Mouse (Mus musculus) fibroblast of lung, adult 2 months (primary cell): ENCODE measurements around the gene Ppp2r5d.

Source experiments
- DNase-seq: peaks from one replicate; pipeline ENCODE4 v3.0.0-alpha.2; 2011; ENCODE audit warnings: low read depth

Ppp2r5d gene

GRCm38 (mm10) chr17:46679843-46680759, 24.8 kb downstream of the Ppp2r5d start:
- DNase-seq: no peak

DNA sequence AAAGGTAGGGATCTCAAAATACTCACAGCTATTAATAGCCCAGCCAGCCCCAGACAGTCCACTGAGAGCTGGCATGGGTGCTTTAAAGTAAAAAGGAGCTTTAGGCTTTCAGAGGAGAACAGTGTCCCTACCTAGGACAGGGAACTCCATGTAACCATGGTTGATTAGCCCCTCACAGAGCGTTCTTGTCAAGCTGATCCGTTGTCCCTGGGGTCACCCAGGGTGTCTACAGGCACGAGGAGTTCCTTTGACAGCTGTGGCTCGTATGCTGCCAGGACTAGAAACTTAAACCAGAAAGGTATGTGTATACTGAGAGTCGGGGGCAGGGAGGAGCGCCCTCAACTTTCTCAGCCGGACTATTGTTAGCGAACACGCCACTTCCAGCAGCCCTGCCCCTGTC, 26.0 kb downstream of the Ppp2r5d start:
- DNase-seq: no peak

GRCm38 (mm10) chr17:46678416-46678815, 26.5 kb downstream of the Ppp2r5d start, which contains the start of gene Mea1:
TSS of gene Mea1 (plus strand) at chr17:46678793.
- DNase-seq: no peak

GRCm38 (mm10) chr17:46674530-46675283, 30.2 kb downstream of the Ppp2r5d start:
- no peak for DNase-seq

DNA sequence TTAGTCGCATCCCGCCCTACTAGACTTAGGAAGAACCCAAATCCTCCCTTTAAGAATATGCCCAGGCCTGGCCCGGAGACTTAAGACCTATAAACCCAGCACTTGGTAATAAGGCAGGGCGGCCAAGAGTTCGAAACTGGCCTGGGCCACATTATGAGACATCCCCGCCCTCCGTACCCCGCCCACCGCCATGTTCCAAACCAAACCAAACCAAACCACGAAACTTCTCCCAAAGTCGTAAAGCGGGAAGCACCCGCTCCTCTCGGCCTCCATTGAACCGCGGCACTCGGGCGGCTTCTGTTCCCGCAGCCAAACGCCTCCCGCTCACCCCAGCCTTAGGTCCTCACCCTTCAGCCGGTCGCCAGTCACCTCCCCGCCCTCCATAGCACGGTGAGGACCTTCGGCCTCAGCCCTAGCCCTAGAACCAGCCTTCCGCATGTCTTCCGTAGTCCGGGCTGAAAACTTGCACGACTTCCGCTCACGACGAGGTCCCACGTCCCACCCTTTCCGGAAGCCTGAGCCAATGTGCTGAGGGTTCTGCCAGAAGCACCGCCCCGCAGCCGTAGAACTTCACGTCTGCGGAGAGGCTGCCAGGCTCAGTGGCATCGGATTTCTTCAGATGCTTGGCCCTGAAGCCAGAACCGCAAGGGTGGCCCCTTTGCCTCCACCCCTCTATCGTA, 30.9 kb downstream of the Ppp2r5d start, which contains the start of gene Rrp36:
Rrp36 (minus strand) TSS at position 503 of the 680 bp plus-strand sequence.
- DNase-seq: peak; percentile 93

DNA sequence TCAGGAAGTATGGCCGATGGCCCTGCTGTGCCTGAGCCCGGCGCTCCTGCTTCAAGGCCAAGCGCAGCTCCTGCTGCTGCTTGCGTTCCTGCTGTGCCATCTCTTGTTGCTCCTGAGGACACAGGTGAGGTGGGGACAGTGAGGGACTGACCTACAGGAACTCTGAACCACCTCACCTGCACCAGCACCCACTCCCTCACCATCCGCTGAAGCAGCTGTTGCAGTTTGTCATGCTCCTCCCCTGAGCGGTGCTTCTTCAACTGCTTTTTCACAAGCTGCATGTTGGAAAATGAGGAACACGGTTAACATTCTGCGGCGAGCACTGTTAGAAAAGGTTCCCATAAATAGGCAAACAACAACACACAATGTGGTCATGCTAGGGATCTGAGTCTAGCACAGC, 35.0 kb downstream of the Ppp2r5d start:
- no peak for DNase-seq

DNA sequence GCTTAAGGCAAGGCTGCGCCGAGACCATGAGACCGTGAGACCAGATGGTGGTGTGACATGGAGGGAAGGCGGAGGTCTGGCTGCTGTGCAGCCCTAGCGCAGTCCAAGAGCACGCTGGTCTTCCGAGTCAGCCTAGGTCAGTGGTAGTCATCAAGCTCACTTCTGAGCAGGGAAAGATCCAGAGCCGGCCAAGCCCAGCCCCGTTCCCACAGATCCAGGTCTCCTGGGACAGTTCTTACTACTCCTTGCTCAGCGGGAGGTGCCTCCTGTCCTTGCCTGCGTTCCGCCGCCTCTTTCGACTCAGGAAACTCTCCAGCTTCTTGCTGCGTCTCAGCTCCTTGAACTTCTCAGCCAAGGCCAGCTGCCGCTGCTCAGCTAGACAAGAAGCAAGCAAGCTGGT, 37.2 kb downstream of the Ppp2r5d start:
- no peak for DNase-seq

- no peak for DNase-seq
Observed at GRCm38 (mm10) chr17:46662730-46663129, 42.2 kb downstream of the Ppp2r5d start.

DNA sequence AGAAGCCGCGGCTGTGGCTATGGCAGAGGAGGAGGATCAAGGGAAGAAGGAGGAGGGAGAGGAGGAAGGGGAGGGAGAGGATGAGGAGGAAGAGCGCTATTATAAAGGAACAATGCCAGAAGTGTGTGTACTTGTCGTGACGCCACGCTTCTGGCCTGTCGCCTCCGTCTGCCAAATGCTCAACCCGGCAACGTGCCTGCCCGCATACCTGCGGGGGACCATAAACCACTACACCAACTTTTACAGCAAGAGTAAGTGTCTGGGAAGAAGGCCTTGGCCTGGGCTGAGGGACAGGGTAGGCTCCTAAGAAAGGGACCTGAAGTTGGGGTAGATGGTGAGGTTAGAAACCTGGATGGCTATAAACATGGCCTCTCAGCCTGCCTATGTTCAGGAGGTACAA, 42.9 kb downstream of the Ppp2r5d start:
- no peak for DNase-seq

DNA sequence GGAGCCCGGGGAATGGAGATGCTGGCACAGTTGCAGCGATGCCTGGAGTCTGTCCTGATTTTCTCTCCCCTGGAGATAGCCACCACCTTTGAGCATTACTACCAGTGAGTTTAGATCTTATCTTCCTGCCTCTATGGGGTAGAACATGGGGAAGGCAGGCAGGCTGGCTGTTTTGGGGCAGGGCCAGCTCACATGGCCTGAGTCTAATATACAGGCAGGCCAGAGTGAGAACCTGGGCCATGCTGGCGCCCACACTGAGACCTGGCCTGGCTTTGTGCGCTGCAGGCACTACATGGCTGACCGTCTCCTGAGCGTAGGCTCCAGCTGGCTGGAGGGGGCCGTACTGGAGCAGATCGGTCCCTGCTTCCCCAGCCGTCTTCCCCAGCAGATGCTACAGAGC, 43.6 kb downstream of the Ppp2r5d start:
- DNase-seq: no peak

- no peak for DNase-seq
Observed at GRCm38 (mm10) chr17:46656054-46656453, 48.9 kb downstream of the Ppp2r5d start.

- DNase-seq: no peak
Observed at GRCm38 (mm10) chr17:46651755-46652547, 53.0 kb downstream of the Ppp2r5d start.

DNA sequence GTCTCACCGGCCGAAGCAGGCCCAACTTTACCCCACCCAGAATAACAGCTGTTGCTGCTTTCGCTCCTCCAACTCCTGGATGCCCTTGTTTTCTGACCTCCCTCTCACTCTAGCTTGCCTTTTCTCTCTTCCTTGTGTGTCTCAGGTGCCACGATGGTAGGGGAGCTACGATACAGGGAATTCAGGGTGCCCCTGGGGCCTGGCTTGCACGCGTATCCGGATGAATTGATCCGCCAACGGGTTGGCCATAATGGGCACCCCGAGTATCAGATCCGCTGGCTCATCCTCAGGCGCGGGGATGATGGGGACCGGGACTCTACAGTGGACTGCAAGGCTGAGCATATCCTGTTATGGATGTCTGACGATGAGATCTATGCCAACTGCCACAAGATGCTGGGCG, 53.6 kb downstream of the Ppp2r5d start:
- no peak for DNase-seq

DNA sequence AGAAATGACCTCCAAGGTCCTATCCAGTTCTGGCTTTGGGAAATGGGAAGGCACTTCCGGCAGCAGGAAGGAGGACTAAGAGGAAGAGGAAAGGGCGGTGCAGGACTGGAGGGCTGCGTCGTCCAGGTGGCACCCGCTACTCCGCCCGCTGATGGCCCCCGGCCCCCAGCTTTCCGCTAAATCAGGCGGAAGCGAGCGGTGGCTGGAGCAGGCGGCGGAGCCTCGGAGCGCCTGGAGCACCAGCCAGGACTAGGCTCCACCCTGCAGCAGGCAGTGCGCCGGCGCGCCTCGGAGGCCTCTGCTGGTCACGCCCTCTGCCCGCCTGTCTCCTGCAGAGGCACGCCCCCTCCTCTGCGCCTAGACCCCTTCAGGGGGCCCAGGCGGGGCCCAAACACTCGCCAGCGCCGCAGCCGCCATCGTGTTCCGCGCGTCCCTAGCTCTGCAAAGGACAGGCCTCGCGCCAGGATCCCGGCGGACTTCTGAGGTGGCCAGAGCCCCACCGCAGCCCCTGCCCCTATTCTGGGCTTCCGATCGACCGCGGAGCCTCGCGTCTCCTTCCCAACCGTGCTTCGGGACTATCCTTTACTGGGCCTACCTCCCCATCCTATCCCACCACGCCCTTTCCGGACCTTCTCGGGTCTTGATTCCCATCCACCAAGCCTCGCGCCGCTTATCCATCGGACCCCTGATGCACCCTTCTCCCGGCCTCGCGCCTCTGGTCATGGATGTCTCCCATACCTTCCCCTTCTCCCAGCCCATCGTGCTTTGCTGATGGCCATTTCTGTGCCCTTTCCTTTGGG, 54.5 kb downstream of the Ppp2r5d start, which contains the start of gene Cul7:
Cul7 (plus strand) TSS at position 106 of the 800 bp plus-strand sequence.
- DNase-seq: no peak

DNA sequence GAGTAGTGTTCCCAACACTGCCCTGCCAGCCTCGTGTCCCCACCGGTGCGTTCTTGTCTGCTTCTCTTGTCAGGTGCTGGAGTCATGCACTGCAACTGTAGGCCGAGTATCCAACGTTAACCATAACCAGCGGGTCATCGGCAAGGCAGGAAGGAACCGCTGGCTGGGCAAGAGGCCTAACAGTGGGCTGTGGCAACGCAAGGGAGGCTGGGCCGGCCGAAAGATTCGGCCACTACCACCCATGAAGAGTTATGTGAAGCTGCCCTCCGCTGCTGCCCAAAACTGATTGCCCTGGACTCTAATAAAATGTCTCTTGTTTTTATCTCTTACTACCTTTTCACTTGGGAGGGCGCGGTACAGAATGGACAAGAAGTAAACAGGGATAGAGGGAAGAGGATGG, 55.1 kb downstream of the Ppp2r5d start:
- DNase-seq: no peak

DNA sequence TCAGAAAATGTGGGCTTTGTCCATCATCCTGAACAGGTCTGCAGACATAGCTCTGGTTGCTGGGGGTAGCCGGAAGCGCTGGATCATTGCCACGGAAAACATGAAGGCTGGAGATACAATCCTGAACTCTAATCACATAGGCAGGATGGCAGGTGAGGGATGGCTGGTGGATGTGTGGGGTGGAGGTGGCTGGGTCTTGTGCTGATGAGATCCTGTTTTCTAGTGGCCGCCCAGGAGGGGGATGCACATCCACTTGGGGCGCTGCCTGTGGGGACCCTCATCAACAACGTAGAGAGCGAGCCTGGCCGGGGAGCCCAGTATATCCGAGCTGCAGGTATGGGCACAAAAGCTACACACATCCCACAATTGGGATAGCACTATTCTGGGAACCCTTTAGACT, 56.5 kb downstream of the Ppp2r5d start:
- DNase-seq: no peak

GRCm38 (mm10) chr17:46647279-46647678, 57.6 kb downstream of the Ppp2r5d start:
- DNase-seq: no peak

DNA sequence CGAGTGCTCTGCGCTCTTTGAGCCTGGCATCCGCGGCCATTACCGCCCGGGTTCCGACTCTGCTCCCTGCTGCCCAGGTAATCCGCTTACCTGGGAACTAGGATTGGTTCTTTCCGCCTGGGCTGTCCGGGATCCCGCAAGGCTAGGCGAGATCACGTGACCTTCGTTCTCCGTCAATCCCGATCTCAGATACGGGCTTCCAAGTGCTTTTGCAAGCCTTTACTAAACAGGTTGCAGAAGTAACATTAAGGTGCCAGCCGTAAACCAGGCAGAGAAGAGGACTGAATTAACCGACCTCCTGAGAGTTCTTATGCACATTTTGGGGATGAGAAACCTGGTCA, 58.6 kb downstream of the Ppp2r5d start:
- no peak for DNase-seq

GRCm38 (mm10) chr17:46645561-46646321, 59.2 kb downstream of the Ppp2r5d start, which contains the start of the genes Klc4 and Mrpl2:
TSS of gene Klc4 (minus strand) at chr17:46646022.
TSS of gene Mrpl2 (plus strand) at chr17:46646229.
- DNase-seq: peak; percentile 96
